Mouse (Mus musculus): ENCODE measurements at regions not wholly inside any gene's neighbourhood (a gene's known extent, or its start where the extent isn't known, plus 50 kb on each side); places are given as distances from the start of the nearest gene placed in this dataset.
A peak's percentile ranks its signal among the peaks of the same experiment; 100 is the strongest.
"Not testable (repeated sequence)": the region's sequence is repeated elsewhere in the genome, so short reads cannot be mapped to it uniquely, and the experiment has no call there.

- DNase-seq (ENCODE audit: low spot score): no peak
Observed at GRCm38 (mm10) chr10:108111398-108111797, 50.6 kb upstream of the Ppp1r12a start.

DNA sequence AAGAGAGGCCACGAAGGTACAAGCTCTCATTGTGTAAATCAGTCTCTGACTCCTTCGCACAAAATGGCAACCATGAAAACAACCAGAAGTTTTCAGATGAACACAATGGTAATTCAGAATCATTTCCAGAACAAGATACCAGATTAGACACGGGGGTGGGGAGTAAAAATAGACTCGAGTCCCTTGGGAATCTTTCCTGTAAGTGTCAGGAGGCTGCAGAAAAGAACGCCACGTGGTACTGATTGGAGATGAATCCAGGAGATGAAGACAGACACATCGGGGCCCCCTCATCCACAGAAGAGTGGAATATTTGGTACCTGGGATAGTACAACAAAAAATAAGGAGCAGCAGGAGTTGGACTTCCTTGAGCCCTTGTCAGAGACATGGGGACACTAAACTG, 51.1 kb upstream of the Ppp1r12a start:
- no peak for DNase-seq (ENCODE audit: low spot score)

DNA sequence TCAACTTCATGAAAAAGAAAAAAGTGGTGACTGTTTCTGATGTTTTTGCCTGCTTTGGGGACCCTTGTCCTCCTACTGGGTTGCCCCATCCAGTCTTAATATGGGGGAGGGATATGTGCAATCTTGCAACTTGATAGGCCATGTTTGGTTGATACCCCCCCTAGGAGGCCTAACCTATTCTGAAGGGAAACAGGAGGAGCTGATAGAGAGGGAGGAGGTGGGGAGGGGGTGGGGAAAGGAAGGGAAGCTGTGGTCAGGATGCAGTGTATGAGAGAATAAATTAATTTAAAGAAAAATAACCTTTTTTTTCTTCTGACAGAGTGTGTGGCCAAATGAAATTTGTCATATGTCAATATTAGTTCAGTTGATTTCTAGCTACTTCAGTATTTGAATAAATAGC, 51.8 kb upstream of the Ppp1r12a start:
- no peak for DNase-seq (ENCODE audit: low spot score)

GRCm38 (mm10) chr10:108108500-108108899, 53.5 kb upstream of the Ppp1r12a start:
- not testable (repeated sequence) for DNase-seq (ENCODE audit: low spot score)

DNA sequence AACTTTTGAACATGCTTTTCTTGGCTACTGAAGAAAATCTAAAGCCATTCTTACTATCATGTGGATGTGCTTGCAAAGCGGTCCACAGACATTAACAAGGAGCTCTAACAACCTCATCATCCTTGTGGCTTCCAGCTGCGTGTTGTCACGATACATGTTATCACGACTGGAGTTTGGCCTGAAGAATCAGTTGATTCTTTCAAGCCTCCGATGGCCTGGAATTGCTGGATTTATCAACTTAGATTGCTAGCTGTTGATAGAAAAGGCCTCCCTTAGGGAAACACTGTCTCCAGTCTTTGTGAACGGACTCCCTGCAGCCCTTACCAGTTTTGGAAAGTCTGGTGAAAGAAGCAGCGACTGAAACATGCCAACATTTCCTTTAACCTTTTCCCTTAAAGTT, 60.5 kb upstream of the Ppp1r12a start:
- DNase-seq (ENCODE audit: low spot score): peak; percentile 11

GRCm38 (mm10) chr10:108093043-108093442, 69.0 kb upstream of the Ppp1r12a start:
- DNase-seq (ENCODE audit: low spot score): no peak

DNA sequence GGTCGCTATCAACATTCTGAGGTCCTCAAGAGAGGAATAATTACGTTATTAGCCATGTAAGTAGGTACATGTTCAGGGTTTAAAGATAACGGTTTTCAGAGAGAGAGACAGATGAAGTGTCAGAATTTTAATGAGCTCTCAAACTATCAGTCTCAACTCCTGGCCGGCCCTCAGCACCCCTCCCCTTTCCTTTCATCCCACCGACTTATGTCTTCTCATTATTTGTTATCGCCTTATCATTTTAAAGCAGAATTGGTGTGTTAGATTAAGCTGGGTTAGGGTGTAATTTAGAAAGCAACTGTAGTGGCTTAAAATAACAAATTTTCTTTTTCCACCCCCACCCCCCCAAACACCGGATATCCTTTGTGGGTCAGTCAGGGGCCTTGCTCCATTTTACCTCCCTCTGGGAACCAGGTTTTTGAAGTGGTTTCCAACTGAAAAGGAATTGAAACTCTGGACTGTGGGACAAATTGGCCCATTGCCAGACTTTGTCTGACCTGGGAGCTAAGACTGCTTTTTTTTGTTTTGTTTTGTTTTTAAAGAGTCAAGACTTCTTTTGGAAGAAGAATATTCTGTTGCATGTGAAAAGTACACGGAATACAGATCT, 72.5 kb upstream of the Ppp1r12a start:
- peak; percentile 58 for DNase-seq (ENCODE audit: low spot score)

GRCm38 (mm10) chr10:108088883-108089282, 73.1 kb upstream of the Ppp1r12a start:
- DNase-seq (ENCODE audit: low spot score): no peak

DNA sequence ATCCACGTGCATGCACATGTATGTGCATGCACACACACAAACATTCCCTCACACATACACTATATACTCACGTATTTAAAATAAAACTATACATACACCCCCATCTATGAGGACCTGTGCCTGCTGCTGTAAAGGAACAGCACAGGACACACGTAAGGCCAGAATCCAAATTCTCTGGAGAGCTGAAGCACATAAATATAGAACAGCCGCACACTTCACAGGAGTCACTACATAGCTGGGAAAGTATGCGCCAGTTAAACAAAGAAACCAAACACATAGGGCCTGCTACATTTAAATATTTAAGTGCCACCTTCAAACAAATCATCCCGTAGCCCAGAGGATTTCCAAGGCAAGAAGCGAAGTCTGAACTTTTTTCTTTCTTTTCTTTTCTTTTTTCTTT, 73.8 kb upstream of the Ppp1r12a start:
- no peak for DNase-seq (ENCODE audit: low spot score)

GRCm38 (mm10) chr10:108083220-108083619, 78.8 kb upstream of the Ppp1r12a start:
- no peak for DNase-seq (ENCODE audit: low spot score)

GRCm38 (mm10) chr10:108075144-108075543, 86.8 kb upstream of the Ppp1r12a start:
- no peak for DNase-seq (ENCODE audit: low spot score)

DNA sequence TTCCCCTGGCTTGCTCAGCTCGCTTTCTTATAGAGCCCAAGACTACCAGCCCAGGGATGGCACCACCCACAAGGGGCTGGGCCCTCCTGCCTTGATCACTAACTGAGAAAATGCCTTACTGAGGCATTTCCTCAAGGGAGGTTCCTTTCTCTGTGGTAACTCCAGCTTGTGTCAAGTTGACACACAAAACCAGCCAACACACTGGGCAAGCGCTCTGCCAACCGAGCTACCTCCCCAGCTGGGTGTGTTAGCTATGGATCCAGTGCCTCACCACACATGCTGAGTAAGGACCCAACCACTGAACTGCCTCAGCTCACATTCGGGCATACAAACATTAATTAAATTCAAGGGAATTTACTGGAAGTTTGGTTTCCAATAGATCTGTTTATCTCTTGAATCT, 88.2 kb upstream of the Ppp1r12a start:
- no peak for DNase-seq (ENCODE audit: low spot score)

- DNase-seq (ENCODE audit: low spot score): no peak
Observed at GRCm38 (mm10) chr10:108072211-108072610, 89.8 kb upstream of the Ppp1r12a start.

- DNase-seq (ENCODE audit: low spot score): no peak
Observed at GRCm38 (mm10) chr10:108071424-108071823, 90.6 kb upstream of the Ppp1r12a start.

DNA sequence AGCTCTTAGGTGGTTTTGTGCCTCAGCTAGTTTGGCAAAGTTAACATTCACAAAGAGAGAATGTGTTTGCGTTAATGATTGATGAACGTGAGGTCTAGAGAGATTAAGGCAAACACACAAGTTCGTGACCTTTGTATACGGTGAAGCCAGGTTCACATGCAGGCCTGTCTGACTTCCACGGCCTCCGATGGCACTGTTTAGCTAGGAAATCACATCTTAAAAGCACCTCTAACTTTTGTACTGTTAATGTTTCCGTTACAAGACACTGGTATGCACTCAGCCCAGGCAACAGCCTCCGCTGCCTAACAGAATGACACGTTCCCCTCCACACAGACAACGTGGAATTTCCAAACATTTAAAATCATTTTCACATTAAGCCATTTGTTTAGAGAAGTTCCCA, 94.3 kb upstream of the Ppp1r12a start:
- no peak for DNase-seq (ENCODE audit: low spot score)

- no peak for DNase-seq (ENCODE audit: low spot score)
Observed at GRCm38 (mm10) chr10:108066241-108066640, 95.8 kb upstream of the Ppp1r12a start.

- DNase-seq (ENCODE audit: low spot score): no peak
Observed at GRCm38 (mm10) chr10:108061813-108062435, 100.1 kb upstream of the Ppp1r12a start.

GRCm38 (mm10) chr10:108060554-108060953, 101.4 kb upstream of the Ppp1r12a start:
- DNase-seq (ENCODE audit: low spot score): no peak

DNA sequence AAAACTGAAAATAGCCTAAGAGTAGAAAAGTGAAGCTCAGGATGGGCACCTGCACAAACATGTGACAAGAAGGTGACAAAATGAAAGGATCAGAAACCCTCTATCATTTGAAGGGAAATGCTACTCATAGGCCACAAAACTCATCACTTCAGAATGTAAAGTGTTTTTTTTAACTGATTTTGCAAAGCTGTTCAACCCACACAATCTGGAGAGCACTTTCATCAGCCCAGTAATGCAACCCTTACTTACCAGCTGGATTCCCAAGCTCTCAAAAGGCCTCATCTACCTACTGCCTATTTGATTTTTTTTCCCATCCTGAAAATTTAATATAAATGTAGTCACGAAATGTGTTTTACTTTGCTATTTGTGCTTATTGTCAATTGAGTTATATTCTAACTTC, 110.4 kb upstream of the Ppp1r12a start:
- no peak for DNase-seq (ENCODE audit: low spot score)

GRCm38 (mm10) chr10:108048426-108048825, 113.6 kb upstream of the Ppp1r12a start:
- no peak for DNase-seq (ENCODE audit: low spot score)

DNA sequence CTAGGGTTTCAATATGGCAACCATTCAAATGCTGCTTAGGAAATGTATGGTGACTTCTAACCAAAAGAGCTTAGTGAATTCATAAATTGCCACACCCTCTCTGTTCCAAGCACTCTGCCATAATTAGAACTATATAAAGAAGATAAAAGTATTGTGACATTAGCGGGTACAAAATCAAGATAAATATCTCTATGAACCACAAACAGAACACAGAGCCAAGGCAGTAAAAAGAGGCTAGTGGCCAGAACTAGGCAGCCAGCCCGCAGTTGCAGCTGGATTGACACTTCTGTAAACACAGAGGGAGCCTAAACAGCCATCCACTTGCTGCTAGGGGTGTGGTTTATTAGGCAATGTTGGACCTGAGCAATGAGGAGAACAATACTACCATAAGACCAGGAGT, 118.5 kb upstream of the Ppp1r12a start:
- no peak for DNase-seq (ENCODE audit: low spot score)

- DNase-seq (ENCODE audit: low spot score): no peak
Observed at GRCm38 (mm10) chr10:108040027-108040426, 122.0 kb upstream of the Ppp1r12a start.

DNA sequence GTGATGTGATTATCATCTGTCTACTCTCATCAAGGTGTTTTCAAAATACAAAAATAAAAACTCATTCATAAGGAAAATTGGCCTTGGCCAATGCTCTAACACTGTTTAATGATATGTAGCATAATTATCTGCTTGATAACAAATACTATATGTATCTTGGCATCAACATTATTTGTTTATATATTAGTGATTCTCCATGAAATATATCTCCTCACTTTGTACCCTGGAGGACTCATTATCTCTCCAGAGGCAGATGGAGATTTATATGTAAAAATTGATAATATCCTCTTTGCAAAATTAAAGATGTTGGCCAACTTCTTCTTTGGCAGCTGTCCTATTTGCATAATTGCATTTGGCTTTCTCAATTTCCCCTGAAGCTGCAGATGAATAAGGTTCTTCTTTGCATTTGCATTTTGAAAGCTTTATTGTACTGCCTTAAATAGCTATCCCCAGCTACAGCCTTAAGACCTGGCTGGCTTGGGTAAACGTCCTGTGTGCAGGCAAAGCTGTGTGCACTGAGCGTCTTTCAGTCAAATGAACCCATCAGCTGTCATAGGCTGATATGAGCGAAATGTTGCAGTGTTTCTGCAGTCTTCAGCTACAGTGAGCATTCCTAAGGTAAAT, 124.7 kb upstream of the Otogl start:
- DNase-seq (ENCODE audit: low spot score): no peak
